Mouse (Mus musculus): Measurements from ENCODE around the gene Cdkn1c.
A peak's percentile ranks its signal among the peaks of the same experiment; 100 is the strongest.

The Cdkn1c gene

DNA sequence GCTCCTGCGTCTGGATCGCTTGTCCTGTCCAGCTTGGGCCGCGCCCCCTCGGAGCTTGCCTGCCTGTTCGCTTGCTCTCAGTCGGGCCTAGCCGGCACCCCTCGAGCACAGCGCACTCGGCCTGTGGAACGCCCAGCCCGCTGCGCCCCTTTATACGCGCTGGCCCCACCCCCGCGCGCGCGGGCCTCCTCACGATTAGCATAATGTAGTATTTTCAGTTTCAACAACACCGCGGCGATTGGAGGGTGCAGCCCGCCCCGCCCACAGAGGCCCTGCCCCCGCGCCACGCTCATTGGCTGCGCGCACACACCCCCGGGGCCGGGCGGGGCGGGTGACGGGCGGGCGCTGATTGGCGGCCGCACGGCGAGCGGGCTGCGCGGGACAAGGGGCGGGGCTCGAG is at the start of gene Cdkn1c:
TSS of gene Cdkn1c (minus strand) at position 177 of the 400 bp plus-strand sequence.
- DNase-seq (ENCODE audit: low read depth, low spot score), result peak; percentile 70

DNA sequence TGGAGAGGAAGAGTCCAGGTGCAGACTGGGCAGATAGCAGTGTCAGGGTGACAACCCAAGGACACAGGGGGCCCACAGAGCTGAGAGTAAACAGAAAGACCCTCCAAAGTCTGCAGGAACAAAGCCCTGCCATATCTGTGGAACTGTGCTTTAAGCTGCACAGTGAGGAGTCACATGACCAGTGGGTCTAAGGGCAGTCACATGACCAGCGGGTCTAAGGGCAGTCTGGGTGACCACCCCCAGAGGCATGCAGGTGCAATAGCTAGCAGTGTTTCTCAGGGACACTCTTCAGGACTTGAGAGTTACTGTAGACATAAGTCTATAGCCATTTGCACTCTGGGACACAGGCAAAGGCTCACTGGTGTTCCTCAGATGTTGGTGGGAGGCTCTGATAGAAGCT is 48.7 kb upstream of the Cdkn1c start:
- DNase-seq (ENCODE audit: low read depth, low spot score), result no peak

DNA sequence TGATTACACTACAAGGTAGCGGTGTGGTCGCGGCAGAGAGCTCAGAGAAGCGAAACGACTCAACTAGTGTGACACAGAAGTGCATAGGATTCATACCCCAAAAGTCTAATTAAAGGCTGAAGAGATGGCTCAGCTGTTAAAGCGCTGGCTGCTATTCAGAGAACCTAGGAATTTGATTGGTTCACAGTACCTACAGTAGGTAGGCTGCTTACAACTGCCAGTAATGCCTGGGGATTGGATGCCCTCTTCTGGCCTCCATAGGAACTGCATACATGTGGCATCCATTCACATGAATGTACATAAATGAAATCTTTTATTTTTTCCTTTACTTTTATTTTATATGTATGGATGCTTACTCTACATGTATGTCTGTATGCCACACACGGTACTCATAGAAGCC is 45.8 kb upstream of the Cdkn1c start:
- DNase-seq (ENCODE audit: low read depth, low spot score), result no peak

- no peak for DNase-seq (ENCODE audit: low read depth, low spot score)
Observed at GRCm38 (mm10) chr7:143506271-143506670, 45.4 kb upstream of the Cdkn1c start.

GRCm38 (mm10) chr7:143505823-143506222 is 45.0 kb upstream of the Cdkn1c start:
- DNase-seq (ENCODE audit: low read depth, low spot score), result no peak

DNA sequence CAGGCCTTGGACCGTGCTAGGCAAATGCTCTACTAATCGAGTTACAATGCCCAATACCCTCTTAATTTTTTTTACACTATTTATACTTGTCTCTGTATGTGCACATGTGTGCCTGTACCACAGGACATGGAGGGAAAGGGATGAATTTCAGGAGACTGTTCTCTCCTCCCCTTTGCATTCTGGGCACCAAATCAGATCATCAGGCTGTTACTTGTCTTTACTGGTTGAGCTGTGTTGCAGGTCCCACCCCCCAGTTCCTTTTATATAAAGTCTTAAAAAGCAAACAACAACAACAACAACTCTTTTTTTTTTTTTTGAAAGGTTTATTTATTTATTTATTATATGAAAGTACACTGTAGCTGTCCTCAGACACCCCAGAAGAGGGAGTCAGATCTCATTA is 44.6 kb upstream of the Cdkn1c start:
- DNase-seq (ENCODE audit: low read depth, low spot score), result no peak

DNA sequence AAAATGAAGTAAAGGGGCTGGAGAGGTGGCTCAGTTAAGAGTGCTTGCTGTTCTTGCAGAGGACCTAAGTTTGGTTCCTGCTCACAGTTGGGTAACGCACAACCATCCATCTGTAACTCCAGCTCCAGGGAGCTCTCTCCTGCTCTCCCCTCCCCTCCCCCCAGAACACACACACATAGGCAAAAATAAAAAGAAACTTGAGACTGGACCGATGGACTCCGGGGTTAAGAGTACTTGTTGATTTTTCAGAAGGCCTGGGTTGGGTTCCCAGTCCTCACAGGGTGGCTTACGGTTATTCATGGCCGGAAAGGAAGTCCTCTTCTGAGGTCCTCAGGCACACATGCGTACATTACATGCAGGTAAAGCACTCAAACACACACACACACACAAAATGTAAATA is 43.1 kb upstream of the Cdkn1c start:
- no peak for DNase-seq (ENCODE audit: low read depth, low spot score)

DNA sequence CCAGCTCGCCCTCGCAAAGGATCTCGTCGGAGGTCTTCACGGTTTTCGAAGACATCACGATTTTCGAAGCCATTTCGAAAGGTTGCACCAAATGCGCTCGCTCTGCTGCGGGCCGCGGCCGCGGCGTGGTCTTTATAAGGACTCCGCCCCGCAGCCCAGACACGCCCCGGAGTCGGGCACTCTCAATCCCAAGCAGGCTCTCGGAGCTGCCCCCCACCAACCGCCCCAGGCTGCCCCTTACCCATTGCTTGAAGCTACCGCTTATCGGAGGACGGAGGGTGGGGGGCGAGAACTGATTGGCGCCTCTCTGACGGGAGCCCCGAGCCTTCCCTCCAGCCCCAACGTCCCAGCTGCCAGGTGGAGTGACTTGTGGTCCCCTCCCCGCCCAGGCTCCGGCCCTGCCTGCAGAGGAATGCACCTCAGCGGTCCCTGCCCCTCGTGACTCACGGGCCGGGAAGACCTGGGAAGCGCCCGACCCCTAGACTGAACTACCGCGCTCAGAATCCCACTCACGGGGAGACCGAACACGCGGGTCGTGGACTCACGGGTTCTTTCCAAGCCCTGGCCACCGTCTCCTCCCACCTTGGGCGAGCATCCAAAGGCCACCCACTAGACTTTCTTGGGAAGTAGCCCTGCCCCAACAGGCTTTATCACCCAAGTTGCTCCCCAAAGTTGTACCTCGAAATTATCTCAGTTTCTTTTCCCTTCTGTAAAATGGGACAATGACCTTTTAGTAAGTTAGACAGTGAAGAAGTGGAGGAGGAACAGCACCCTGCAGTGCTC is 41.8 kb upstream of the Cdkn1c start, which contains the start of gene Phlda2:
TSS of gene Phlda2 (minus strand) at position 733 of the 783 bp plus-strand sequence.
- no peak for DNase-seq (ENCODE audit: low read depth, low spot score)

GRCm38 (mm10) chr7:143501643-143502417 is 41.0 kb upstream of the Cdkn1c start:
- DNase-seq (ENCODE audit: low read depth, low spot score), result no peak

- no peak for DNase-seq (ENCODE audit: low read depth, low spot score)
Observed at GRCm38 (mm10) chr7:143500912-143501311, 40.1 kb upstream of the Cdkn1c start.

DNA sequence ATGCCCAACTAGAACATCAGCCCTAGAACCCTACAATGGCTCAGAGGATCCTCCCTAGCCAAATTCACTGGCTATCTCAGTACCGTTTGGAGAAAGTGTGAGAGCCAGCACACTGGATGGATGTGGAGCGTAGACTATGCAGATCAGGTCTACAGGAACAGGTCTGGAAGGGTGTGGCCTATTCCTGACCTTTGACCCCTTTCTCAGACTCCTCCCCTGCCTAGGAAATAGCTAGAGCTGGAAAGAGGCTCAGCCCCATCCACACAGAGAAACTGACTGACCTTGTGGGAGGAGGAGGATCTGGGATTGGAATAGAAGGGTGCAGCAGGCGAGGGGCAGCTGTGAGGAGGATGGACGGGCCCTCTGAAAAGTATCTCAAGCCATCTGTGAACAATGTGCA is 37.7 kb upstream of the Cdkn1c start:
- DNase-seq (ENCODE audit: low read depth, low spot score), result no peak

DNA sequence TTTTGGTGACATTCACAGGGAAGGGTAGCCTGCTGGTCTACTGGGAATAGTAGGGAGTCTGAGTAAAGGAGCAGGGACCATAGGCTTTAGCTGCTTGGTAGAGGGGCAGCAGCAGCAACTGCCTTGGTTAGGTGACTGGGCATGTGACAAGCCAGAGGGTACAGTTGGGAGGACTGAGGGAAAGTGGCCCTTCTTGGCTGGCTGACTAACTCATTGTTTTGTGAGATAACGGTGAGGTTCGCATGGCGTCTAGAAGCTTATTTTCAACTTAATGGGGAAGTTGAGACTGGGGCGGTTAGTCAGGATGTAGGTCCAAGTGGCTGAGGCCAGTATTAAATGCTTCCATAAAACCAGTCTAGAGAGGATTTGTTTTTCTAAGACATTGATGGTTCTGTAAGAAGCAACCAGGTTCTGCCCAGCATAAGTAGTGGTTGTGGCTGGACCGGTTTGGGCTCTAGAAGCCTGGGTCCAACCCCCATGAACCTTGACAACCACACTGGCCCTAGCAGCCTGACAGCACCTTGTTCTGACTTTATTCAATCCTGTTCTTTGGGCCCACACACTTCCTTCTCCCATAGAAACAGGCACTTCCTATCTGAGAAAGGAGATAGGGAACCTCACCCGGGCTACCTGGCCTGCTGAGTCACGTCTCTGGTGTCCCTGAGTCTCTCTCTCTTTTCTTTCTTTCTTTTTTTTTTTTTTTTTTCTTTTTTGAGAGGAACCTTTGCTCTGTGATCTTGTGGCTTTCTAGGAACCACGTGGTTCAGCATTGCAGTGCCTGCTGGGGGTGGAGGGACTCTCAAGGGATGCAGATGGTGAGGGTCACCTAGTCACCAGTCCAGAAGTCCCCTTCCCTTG is 34.5 kb upstream of the Cdkn1c start:
- DNase-seq (ENCODE audit: low read depth, low spot score), result no peak

- no peak for DNase-seq (ENCODE audit: low read depth, low spot score)
Observed at GRCm38 (mm10) chr7:143493616-143494126, 32.8 kb upstream of the Cdkn1c start.

GRCm38 (mm10) chr7:143489735-143490134 is 28.9 kb upstream of the Cdkn1c start:
- no peak for DNase-seq (ENCODE audit: low read depth, low spot score)

DNA sequence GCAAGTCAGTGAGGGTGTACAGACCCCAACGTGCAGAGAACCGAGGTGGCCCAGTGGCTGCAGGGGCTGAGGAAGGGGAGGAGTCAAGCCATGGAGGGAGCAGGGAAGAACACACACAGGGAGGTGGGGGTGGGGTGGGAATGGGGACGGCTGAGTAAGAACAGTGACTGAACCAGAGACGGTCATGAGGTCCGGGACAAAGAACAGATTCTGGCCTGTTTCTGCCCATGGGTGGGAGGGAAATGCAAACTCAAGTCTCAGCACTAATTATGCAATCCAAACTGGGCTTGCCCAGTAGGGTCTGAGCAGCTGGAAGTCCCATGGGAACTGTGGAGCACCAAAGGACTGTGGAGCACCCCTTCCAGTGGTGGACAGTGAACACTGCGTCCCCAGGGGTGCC is 21.7 kb upstream of the Cdkn1c start:
- DNase-seq (ENCODE audit: low read depth, low spot score), result no peak

- no peak for DNase-seq (ENCODE audit: low read depth, low spot score)
Observed at GRCm38 (mm10) chr7:143481806-143482387, 21.0 kb upstream of the Cdkn1c start.

DNA sequence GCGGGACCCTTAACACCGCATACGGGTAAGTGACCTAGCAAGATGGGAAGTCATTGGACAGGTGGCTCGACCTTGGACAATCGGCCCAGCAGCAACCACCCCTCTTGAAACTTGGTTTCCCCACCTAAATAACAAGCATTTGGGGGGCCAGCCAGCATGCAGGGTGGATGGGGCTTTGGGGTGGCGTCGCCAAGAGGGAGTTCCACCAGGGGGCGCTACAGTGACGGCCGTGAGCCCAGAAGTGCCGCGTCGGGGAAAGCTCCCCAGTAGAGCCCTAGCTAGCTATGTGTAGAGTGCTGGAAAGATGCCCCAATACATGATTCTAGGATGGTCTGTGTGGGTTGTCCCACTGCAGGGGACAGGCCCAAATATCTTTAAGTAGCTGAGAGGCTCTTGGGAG is 19.6 kb upstream of the Cdkn1c start:
- DNase-seq (ENCODE audit: low read depth, low spot score), result no peak

DNA sequence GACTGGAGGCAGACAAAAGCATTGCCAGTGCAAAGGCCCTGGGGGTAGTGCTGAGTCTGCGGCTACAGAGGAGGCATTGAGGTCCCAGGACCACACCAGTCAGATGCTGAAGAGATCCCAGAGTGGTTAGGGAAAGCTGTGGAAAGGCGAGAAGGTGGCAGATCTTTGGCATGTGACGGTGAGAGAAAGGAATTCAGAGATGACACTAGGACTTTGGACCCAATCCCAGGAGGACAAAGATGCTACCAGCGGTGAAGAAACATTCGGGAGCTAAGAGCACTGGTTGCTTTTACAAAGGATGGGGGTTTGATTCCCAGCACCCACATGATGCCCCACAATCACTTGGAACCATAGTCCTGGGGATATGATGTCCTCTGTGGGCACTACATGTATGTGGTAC is 16.9 kb upstream of the Cdkn1c start:
- no peak for DNase-seq (ENCODE audit: low read depth, low spot score)

- no peak for DNase-seq (ENCODE audit: low read depth, low spot score)
Observed at GRCm38 (mm10) chr7:143476702-143477335, 16.0 kb upstream of the Cdkn1c start.

GRCm38 (mm10) chr7:143475876-143476275 is 15.0 kb upstream of the Cdkn1c start:
- DNase-seq (ENCODE audit: low read depth, low spot score), result no peak

DNA sequence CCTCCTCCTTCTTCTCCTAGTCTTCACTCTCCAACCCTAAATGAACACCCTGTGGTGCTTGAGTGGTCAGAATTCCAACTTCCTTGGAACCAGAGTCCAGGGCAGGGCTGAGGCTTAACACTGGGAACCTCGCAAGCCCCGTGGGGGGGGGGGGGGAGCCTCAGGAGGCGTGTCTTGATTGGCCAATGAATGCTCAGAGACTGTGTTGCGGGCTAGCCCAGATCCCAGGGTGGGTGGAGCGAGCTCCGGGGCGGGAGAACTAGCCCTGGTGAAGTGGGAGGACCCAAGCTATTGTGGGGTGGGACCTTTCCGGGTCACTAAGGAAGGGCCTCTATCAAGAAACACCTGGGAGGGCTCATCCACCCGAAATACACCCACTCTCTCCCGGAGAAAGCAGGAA is 14.0 kb upstream of the Cdkn1c start:
- no peak for DNase-seq (ENCODE audit: low read depth, low spot score)

Measured in retina, adult 2 months (tissue).